Mouse (Mus musculus): ENCODE results near the gene Myo9a. TPM values are rescaled to one million over a fixed set of nuclear protein-coding genes. Genes with fewer than 3 reads are reported as not detected.

The Myo9a gene
- polyA plus RNA-seq, 1 experiment from 2014 or later = 13.2 TPM

DNA sequence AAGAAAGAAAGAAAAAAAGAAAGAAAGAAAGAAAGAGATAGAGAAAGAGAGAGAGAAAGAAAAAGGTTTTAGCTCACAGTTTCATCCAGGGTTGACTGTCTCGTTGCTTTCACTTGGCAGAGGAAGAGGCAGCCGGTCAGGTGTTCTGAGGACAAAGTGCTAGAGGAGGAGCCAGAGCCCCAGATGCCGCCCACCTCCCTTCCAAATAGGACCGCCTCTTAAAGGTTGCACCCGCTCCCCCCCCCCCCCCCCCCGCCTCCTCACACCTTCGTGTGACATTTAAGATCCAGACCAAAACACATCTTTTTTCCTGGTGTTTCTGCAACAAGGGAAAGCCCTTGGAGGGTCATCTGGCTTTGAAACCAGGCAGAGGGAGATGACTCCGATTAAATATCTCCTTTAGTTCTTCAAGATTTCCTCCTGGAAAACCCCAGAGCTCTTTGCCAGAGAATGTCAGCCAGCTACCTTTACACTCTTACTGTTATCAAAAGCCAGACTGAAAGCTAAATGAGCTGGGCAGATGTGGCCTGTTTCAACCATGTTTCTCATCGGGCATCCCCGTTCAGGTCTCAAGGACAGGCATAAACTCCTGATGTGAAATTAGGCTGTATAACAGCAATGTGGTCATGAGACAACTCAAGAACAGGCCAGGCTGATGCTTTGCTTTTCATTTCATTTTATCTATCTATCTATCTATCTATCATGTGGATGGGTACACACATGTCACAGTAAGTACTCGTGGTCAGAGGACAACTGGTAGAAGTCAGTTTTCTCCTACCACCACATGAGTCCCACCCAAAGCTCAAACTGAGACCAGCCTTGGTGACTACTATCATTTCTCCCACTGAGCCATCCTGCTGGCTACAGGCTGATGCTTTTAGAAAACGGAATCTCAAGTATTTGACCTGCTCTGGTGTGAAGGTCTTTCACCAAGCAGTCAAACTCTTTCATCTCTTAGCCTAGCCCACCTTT, 190.5 kb downstream of the Myo9a start:
- H3K4me1 ChIP-seq = peaks cover 23% of the 10 kb centered on the region; the same call in 1 of the 2 replicates
- H3K27me3 ChIP-seq = no peaks in the 10 kb centered on the region
- H3K9me3 ChIP-seq = no peaks in the 10 kb centered on the region
- ATAC-seq (ENCODE audit: borderline replicate concordance, extremely low read depth, low FRiP score, low TSS enrichment) = no peak
- H3K36me3 ChIP-seq = no peaks in the 10 kb centered on the region
- 52% methylated on average over 10 of the region's 12 CpGs for WGBS
- H3K9ac ChIP-seq = no peak overlapping the region
- no peak overlapping the region for H3K4me3 ChIP-seq
- no peak overlapping the region for H3K4me2 ChIP-seq
- no peak overlapping the region for H3K27ac ChIP-seq

DNA sequence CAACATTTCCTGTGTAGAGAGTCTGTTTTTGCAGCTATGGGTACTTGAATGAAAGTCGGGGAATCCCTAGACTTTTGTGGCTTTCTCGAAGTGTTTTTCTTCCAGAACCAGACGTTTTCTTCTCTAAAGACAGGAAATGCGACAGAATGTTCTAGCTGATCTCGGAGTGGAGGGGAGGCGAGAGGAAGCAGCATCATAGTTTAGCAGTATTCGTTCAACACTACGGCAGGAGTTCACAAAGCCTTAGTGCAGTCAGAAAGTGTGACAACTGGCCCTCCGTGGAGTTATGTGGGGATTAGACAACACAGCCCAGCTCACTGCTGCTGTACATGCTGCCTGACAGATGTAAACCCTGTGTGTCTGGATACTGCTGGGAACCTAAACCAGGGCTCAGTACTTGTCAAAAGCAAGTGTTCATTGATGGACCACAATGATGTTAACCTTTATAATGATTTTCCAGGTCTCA, 191.2 kb downstream of the Myo9a start:
- ATAC-seq (ENCODE audit: borderline replicate concordance, extremely low read depth, low FRiP score, low TSS enrichment) = no peak
- Histone ChIP-seq H3K4me2 (no peak overlapping the region), H3K4me1 (peaks cover 23% of the 10 kb centered on the region; the same call in 1 of the 2 replicates), H3K27me3 (no peaks in the 10 kb centered on the region), H3K36me3 (no peaks in the 10 kb centered on the region), H3K4me3 (no peak overlapping the region), H3K9ac (no peak overlapping the region), H3K27ac (peak overlapping the region; percentile 57; the same call in 1 of the 2 replicates), H3K9me3 (no peaks in the 10 kb centered on the region)
- WGBS = 12% methylated on average over 9 of the region's 9 CpGs

DNA sequence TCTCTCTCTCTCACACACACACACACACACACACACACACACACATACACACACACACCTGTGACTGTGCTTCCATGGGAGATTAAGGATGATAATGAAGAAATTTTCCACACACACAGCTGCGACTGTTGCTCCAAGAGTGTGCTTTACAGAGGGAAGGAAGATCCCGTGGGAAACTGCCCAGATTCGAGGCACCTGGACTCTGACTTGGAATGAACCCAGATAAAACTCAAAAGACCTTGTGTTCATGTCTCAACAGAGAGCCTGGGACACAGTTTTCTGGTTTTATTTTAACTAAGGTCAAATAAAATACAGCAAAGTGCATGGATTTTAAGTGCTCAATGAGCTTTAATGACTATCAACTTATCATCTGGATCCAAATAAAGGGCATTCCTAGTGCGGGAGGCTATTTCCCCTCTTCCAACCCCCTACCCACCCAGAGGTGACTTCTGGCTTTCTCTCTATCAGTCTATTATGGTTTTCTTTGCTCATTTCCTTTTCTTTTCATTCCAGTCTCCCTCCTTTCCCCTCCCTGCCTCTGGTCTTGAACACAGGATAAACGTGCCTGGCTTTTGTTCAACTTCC, 191.9 kb downstream of the Myo9a start:
- Histone ChIP-seq H3K4me2 (no peak overlapping the region), H3K27ac (no peak overlapping the region), H3K36me3 (no peaks in the 10 kb centered on the region), H3K9ac (no peak overlapping the region), H3K27me3 (no peaks in the 10 kb centered on the region), H3K4me3 (no peak overlapping the region), H3K9me3 (no peaks in the 10 kb centered on the region), H3K4me1 (peaks cover 23% of the 10 kb centered on the region; the same call in 1 of the 2 replicates)
- WGBS = 26% methylated on average over 5 of the region's 5 CpGs
- no peak for ATAC-seq (ENCODE audit: borderline replicate concordance, extremely low read depth, low FRiP score, low TSS enrichment)

DNA sequence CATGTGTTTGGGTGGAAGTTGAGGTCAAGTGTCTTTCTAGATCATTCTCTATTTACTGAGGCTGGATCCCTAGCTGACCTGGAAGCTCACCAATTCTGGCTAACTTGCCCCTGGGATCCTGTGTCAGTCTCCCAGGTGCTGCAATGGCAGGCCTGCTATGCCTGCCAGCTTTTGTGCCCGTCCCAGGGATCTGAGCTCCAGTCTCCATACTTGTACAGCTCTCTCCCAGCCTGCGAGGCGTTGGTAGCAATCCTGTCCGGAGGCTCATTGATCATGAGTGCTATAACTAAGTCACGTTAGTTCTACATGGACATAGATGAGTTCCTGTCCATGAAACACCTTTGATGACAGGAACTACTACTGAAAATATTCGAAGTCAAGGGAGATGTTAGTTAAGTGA, 193.1 kb downstream of the Myo9a start:
- Histone ChIP-seq H3K4me2 (no peak overlapping the region), H3K9ac (no peak overlapping the region), H3K36me3 (no peaks in the 10 kb centered on the region), H3K4me1 (peaks cover 23% of the 10 kb centered on the region; the same call in 1 of the 2 replicates), H3K4me3 (no peak overlapping the region), H3K27me3 (no peaks in the 10 kb centered on the region), H3K9me3 (no peaks in the 10 kb centered on the region), H3K27ac (no peak overlapping the region)
- 76% methylated on average over 6 of the region's 6 CpGs for WGBS
- ATAC-seq (ENCODE audit: borderline replicate concordance, extremely low read depth, low FRiP score, low TSS enrichment) = no peak

DNA sequence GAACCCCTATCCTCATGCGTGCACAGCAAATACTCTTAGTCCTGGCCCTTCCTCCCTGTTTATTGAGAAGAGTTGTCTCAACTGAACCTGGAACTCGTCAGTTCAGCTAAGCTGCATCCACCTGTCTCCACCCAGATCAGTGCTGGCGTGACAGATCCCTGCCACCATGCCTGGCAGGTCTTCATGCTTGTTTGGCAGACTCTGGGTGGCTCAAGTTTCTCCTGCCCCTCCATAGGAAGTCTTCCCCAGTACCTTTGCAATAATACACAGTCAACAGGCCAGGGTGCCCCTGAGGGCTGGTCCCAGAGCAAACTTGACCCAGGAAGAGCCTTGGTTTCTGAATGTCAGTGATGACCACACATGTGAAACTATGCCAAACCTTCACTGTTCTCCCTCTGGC, 194.5 kb downstream of the Myo9a start:
- 62% methylated on average over 3 of the region's 3 CpGs for WGBS
- Histone ChIP-seq H3K36me3 (no peaks in the 10 kb centered on the region), H3K9ac (no peak overlapping the region), H3K4me3 (no peak overlapping the region), H3K27me3 (no peaks in the 10 kb centered on the region), H3K27ac (no peak overlapping the region), H3K4me1 (peaks cover 13% of the 10 kb centered on the region; the same call in 1 of the 2 replicates), H3K4me2 (no peak overlapping the region), H3K9me3 (no peaks in the 10 kb centered on the region)
- ATAC-seq (ENCODE audit: borderline replicate concordance, extremely low read depth, low FRiP score, low TSS enrichment) = no peak

DNA sequence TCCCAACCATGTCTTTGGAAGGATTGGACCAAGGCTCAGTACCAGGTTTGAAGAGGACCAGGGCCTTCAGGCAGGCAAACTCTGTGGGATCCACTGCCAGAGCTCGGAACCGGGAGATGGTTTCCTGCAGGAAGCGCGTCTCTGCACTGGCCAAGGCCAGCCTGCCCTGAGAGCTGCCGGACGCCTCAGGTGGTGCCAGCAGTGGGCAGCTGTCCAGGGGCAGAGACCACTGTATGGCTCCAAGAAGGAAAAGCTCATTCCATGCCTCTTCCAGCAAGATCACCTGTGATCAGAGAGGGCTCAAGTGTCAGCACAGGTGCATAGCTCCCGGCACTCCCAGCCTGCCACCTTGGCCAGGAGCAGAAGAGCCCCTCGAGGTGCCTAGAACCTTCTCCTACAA, 196.6 kb downstream of the Myo9a start:
- Histone ChIP-seq H3K36me3 (no peaks in the 10 kb centered on the region), H3K4me3 (no peak overlapping the region), H3K4me2 (no peak overlapping the region), H3K4me1 (peaks cover 8% of the 10 kb centered on the region; the same call in 1 of the 2 replicates), H3K27me3 (no peaks in the 10 kb centered on the region), H3K9me3 (no peaks in the 10 kb centered on the region), H3K9ac (no peak overlapping the region), H3K27ac (no peak overlapping the region)
- 70% methylated on average over 8 of the region's 8 CpGs for WGBS
- no peak for ATAC-seq (ENCODE audit: borderline replicate concordance, extremely low read depth, low FRiP score, low TSS enrichment)

DNA sequence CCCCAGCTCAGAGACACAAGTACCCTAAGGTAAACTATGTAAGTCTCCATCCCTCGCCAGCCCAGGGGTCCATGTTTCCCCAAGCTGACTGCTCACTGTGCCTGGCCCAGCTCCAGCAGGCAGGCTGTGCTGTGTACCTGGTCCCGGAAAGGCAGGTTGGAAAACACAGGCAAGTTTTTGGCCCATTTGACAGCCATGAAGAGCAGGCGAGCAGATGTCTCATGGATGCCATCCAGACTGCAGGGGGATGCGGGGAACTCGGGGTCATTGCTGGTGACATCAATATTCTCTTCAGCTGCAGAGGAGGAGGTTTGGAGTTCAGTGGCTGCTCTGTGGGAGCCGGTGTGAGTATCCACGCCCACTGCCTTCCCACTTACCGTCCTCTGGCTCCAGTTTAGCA, 197.5 kb downstream of the Myo9a start:
- WGBS = 49% methylated on average over 8 of the region's 8 CpGs
- H3K4me2 ChIP-seq = no peak overlapping the region
- H3K27me3 ChIP-seq = no peaks in the 10 kb centered on the region
- no peaks in the 10 kb centered on the region for H3K9me3 ChIP-seq
- H3K4me3 ChIP-seq = no peak overlapping the region
- H3K27ac ChIP-seq = no peak overlapping the region
- H3K36me3 ChIP-seq = no peaks in the 10 kb centered on the region
- H3K4me1 ChIP-seq = peaks cover 5% of the 10 kb centered on the region; the same call in 1 of the 2 replicates
- no peak overlapping the region for H3K9ac ChIP-seq
- no peak for ATAC-seq (ENCODE audit: borderline replicate concordance, extremely low read depth, low FRiP score, low TSS enrichment)

DNA sequence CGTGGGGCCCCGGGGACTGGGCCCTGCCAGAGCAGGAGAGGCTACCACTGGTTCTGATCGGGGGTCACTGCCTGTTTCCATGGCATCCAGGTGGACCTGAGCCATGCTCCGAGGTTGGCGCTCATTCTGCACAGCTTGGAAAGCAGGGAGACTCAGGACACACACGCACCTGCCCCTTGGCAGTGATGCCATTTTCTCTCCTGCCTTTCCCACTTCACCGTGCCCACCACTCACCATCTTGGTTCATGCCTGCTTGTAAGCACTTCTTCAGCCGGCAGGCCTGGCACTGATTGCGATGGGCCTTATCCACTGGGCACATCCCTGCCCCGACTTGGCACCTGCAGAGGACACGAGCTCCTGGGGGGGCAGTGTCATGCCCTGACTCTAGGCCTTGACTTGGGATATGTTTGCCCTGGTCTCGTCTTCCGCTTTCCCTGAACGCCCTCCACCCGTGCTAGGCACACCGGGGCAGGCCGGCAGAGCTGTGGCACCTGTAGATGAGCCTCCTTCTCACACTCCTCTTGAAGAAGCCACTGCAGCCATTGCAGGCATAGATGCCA, 198.1 kb downstream of the Myo9a start:
- H3K9me3 ChIP-seq = no peaks in the 10 kb centered on the region
- no peaks in the 10 kb centered on the region for H3K36me3 ChIP-seq
- H3K4me3 ChIP-seq = no peak overlapping the region
- no peaks in the 10 kb centered on the region for H3K27me3 ChIP-seq
- 76% methylated on average over 17 of the region's 17 CpGs for WGBS
- H3K4me2 ChIP-seq = no peak overlapping the region
- peaks cover 3% of the 10 kb centered on the region; the same call in 1 of the 2 replicates for H3K4me1 ChIP-seq
- no peak overlapping the region for H3K27ac ChIP-seq
- H3K9ac ChIP-seq = no peak overlapping the region
- no peak for ATAC-seq (ENCODE audit: borderline replicate concordance, extremely low read depth, low FRiP score, low TSS enrichment)

DNA sequence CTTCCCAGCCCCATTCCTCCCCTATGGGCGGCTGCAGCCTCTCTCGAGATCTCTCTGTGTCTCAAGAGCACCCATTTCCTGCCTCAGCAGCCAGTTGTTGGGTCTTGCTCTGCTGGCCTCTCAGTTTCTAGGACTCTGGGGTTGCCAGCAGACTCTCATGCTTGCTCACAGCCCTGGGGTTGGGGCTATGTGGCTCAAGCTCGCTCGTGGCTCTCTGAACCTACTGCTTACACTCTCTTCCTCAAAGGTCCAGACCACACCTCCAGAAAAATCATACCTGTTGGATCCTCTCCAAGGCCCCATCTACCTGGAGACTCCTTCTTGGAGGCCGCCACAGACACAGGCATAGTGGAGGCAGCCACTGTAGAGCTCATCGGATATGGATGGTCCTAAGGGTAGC, 198.8 kb downstream of the Myo9a start:
- Histone ChIP-seq H3K27ac (no peak overlapping the region), H3K4me3 (no peak overlapping the region), H3K4me1 (peaks cover 3% of the 10 kb centered on the region; the same call in 1 of the 2 replicates), H3K9me3 (no peaks in the 10 kb centered on the region), H3K9ac (no peak overlapping the region), H3K27me3 (no peaks in the 10 kb centered on the region), H3K4me2 (no peak overlapping the region), H3K36me3 (no peaks in the 10 kb centered on the region)
- 67% methylated on average over 6 of the region's 6 CpGs for WGBS
- no peak for ATAC-seq (ENCODE audit: borderline replicate concordance, extremely low read depth, low FRiP score, low TSS enrichment)

DNA sequence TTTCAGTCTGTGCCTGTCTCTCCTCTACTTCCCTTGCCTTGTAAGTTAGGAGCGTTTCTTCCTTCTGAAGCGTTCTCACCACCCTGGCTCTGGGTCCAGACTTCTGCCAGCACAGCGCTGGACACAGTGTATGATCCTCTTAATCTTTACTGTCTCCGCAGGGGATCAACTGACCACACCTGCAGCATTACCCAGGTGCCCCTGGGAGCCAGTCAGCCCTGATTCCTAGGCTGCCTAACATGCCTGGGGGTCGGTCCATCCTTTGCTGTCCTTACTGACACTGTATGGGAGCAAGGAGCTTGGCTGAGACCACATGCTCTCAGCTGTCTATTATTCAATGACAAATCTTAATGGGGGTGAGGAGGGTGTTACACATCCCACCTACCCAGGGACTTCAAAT, 199.3 kb downstream of the Myo9a start:
- Histone ChIP-seq H3K27me3 (no peaks in the 10 kb centered on the region), H3K9me3 (no peaks in the 10 kb centered on the region), H3K4me1 (peaks cover 3% of the 10 kb centered on the region; the same call in 1 of the 2 replicates), H3K4me3 (no peak overlapping the region), H3K4me2 (no peak overlapping the region), H3K27ac (no peak overlapping the region), H3K36me3 (no peaks in the 10 kb centered on the region), H3K9ac (no peak overlapping the region)
- 88% methylated on average over 5 of the region's 5 CpGs for WGBS
- no peak for ATAC-seq (ENCODE audit: borderline replicate concordance, extremely low read depth, low FRiP score, low TSS enrichment)

DNA sequence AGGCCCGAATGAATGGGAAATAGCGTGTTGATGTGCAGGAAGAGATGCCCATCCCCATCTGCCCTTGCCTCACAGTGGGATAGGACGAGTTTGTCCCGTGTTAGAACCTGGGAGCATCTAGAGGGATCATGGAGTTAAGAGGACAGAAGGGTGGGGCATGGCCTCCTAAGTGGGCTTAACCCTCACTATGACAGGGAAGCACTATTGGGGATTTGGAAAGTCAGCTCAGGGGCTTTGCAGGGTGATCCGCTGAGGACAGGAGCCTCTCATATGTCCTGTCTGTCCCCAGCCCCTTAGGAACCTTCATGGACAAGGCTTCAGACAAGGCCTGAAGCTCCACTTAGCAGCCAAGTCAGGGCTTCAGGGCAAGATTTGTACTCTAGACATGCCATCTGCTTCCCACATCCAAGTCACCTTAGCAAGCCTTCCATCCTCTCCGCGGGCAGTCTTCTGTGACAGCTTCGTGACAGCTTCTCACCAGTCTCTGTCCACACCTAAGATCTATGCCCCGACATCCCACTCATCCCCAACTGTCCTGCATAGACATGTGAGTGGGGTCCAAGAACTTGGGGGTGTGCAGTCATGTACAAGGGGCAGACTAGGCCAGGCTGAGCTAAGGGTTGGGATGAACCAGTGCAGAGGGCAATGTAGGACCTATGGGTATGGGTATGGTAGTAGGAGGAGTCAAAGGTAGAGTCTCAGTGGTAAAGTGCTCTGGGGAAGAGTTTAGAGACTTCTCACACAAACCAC, 200.5 kb downstream of the Myo9a start:
- no peaks in the 10 kb centered on the region for H3K9me3 ChIP-seq
- H3K27me3 ChIP-seq = no peaks in the 10 kb centered on the region
- 86% methylated on average over 9 of the region's 9 CpGs for WGBS
- H3K4me2 ChIP-seq = no peak overlapping the region
- H3K36me3 ChIP-seq = no peaks in the 10 kb centered on the region
- no peak overlapping the region for H3K9ac ChIP-seq
- no peak overlapping the region for H3K4me3 ChIP-seq
- peaks cover 12% of the 10 kb centered on the region for H3K4me1 ChIP-seq
- ATAC-seq (ENCODE audit: borderline replicate concordance, extremely low read depth, low FRiP score, low TSS enrichment) = no peak
- H3K27ac ChIP-seq = no peak overlapping the region

All from lung, embryonic 15.5 days (tissue).